Mouse (Mus musculus) liver, adult (tissue): ENCODE results near the gene Hivep2.

Experiments used
- GATA4 ChIP-seq: IDR thresholded peaks from 2 replicates; pipeline ENCODE4 v1.6.1; 2014; ENCODE audit warnings: mild to moderate bottlenecking, low read length; ENCODE audit not compliant: insufficient replicate concordance

The Hivep2 gene

GRCm38 (mm10) chr10:14034790-14035189, 68.9 kb downstream of the Hivep2 start:
- TF ChIP-seq GATA4: no peak

GRCm38 (mm10) chr10:14035607-14036006, 69.7 kb downstream of the Hivep2 start:
- TF ChIP-seq GATA4: peak; percentile 72; the same call in 1 of the 2 replicates

- TF ChIP-seq GATA4: no peak
These were observed 70.6 kb downstream of the Hivep2 start for GRCm38 (mm10) chr10:14036472-14036871.

GRCm38 (mm10) chr10:14037977-14038489, 72.2 kb downstream of the Hivep2 start:
- no peak for TF ChIP-seq GATA4

- no peak for TF ChIP-seq GATA4
These were observed 75.0 kb downstream of the Hivep2 start for GRCm38 (mm10) chr10:14040716-14041470.

- no peak for TF ChIP-seq GATA4
These were observed 75.7 kb downstream of the Hivep2 start for GRCm38 (mm10) chr10:14041606-14042005.

- no peak for TF ChIP-seq GATA4
These were observed 76.9 kb downstream of the Hivep2 start for GRCm38 (mm10) chr10:14042539-14043348.

GRCm38 (mm10) chr10:14043349-14043710, 77.5 kb downstream of the Hivep2 start:
- TF ChIP-seq GATA4: no peak

- TF ChIP-seq GATA4: no peak
These were observed 78.3 kb downstream of the Hivep2 start for GRCm38 (mm10) chr10:14044046-14044782.

- no peak for TF ChIP-seq GATA4
These were observed 79.0 kb downstream of the Hivep2 start for GRCm38 (mm10) chr10:14044783-14045392.

GRCm38 (mm10) chr10:14045745-14046144, 79.9 kb downstream of the Hivep2 start:
- TF ChIP-seq GATA4: no peak

- TF ChIP-seq GATA4: no peak
These were observed 80.3 kb downstream of the Hivep2 start for GRCm38 (mm10) chr10:14046171-14046651.

- TF ChIP-seq GATA4: no peak
These were observed 81.1 kb downstream of the Hivep2 start for GRCm38 (mm10) chr10:14046935-14047334.

GRCm38 (mm10) chr10:14047661-14048060, 81.8 kb downstream of the Hivep2 start:
- peak; percentile 87 for TF ChIP-seq GATA4
